Mouse (Mus musculus): ENCODE data around the gene Cdh3. TPM values are rescaled to one million over a fixed set of nuclear protein-coding genes. Genes with fewer than 3 reads are reported as not detected.

Cdh3 gene
- polyA plus RNA-seq (2012; rRNA removed), result 30.5 and 47.7 TPM in 2 replicates

GRCm38 (mm10) chr8:106510365-106510975, at the start of gene Cdh3:
Gene Cdh3, plus strand, starts transcription at chr8:106510891.
- no peak for DNase-seq (ENCODE audit: low read depth)

DNA sequence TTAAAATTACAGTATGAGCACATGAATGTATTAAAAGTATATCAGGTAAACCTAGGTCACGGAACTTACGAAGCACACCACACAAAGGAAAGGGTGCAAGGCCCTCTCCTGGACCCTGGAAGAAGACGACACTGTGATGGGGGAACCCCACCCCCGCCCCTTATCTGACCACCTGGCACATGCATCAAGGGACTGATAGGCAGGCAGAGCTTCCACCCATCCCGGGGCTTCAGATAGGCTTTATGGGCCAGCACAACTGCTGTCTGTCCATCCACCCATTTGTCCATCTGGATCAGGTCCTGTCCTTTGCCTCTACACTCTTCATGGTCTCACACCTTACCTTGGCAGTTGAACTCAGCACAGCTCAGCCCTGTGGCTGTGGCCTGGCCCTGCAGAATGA, 48.6 kb upstream of the Cdh3 start:
- DNase-seq (ENCODE audit: low read depth), result no peak

DNA sequence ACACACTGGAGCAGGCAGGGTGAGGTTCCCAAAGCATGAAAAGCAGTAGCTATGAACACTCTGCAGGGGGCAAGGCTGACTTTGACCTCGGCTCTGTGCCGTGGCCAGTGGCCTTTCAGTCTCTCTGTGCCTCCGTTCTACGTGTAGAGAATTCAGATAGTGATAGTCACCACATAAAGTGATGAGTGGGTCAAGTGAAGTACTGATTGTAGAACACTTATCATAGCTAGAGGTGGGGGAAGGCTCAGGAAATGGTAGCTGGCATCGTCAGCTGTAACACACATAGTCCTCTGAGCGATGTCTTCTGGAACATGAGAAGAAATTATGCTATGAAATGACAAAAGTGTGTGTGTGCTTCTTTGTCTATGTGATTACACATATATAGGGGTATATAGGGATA, 46.9 kb upstream of the Cdh3 start:
- DNase-seq (ENCODE audit: low read depth), result no peak

DNA sequence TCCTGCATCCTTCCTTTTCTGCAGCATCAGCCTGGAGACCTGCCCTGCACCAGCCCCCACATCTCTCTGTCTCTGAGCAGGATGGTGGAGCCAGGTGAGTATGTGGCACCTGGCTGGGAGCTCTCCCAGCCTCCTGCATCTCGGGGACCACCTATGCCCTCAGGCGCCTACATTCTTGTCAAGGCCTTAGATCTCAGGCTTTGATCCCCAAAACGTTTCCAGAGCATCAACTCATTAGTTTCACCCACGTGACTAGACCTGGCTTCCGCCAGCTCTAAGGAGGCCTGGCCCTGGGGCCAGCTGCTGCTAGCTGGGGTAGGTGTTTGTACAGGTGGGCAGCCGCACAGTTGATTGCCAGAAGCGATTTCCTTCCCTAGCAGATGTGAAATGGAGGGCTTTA, 41.2 kb upstream of the Cdh3 start:
- no peak for DNase-seq (ENCODE audit: low read depth)

- DNase-seq (ENCODE audit: low read depth), result no peak
Measured at GRCm38 (mm10) chr8:106474001-106474400, 36.7 kb upstream of the Cdh3 start.

- DNase-seq (ENCODE audit: low read depth), result no peak
Measured at GRCm38 (mm10) chr8:106500018-106500685, 10.5 kb upstream of the Cdh3 start, which contains the start of gene 6030452D12Rik. Gene 6030452D12Rik, plus strand, starts transcription at chr8:106500522.

- no peak for DNase-seq (ENCODE audit: low read depth)
Measured at GRCm38 (mm10) chr8:106504241-106504640, 6.5 kb upstream of the Cdh3 start.

DNA sequence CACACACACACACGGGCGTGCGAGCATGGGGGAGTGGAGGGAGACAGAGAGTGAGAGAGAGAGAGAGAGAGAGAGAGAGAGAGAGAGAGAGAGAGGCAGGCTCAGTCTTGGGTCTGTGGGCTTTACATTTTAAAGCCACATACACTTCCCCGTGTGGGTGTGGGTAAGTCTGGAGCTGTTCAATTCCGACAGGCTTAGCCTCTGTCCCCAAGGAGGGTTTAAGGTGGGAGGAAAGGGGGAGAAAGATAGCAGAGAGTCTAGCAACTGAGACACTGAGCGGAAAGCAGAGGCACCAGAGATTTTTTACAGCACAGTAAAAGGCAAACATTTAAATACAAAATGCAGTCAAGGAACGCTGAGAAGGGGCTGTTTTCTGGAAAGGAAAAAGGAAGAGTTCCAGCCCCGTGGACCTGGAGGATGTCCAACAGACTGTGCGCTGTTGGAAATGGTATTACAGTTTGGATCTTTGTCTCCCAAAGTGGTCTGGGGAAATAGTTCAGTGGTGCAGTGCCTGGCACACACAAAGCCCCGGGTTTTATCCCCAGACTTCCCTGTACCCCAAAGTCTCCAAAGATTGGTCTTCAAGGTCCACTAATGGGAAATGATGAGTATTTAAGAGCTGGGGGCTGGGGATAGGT, 5.2 kb upstream of the Cdh3 start:
- no peak for DNase-seq (ENCODE audit: low read depth)

DNA sequence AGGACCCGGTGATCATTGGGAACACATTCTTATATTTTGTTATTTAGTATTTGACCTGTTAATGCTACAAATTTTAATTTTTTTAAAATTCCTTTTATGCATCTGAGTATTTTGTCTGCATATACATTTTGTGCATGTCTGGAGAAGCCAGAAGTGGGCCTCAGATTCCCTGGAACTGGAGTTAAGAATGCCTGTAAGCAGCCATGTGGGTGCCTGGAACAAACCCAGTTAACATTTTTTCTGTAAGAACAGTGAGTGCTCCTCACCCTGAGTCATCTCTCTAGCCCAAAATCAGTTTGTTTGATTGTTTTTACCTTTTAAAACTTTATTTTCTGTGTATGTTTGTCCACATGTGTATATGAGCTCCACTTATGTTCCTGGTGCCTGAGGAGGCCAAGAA, 4.6 kb upstream of the Cdh3 start:
- DNase-seq (ENCODE audit: low read depth), result no peak

DNA sequence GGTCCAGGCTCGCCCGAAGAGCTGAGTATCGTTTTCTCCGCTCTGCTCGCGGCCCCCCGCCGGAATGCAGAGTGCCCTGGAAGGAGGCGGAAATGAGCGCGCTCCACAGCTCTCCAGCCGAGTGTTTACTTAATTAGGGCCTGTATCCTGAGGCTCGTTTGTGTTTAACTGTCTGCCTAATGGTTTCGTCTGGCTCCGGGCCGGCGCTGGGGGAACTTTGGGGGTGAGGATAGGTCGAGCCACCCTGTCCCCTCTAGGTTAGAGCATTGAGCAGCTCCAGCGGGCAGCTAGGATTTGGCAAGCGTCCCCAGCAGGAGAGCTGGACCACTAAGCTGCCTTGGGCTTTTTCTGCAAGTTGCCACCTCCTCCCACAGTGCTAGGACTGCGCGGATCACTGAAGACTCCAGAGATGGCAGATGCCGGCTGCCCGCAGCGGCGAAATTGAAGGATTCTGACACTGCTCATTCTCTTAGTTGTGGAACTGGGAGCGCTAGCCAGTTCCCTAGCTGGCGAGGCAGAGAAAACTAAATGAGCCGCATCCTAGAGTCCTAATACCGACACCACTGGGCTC, 2.8 kb upstream of the Cdh3 start:
- DNase-seq (ENCODE audit: low read depth), result no peak

- no peak for DNase-seq (ENCODE audit: low read depth)
Measured at GRCm38 (mm10) chr8:106508456-106508855, 2.2 kb upstream of the Cdh3 start.

- no peak for DNase-seq (ENCODE audit: low read depth)
Measured at GRCm38 (mm10) chr8:106509079-106509780, 1.5 kb upstream of the Cdh3 start.

DNA sequence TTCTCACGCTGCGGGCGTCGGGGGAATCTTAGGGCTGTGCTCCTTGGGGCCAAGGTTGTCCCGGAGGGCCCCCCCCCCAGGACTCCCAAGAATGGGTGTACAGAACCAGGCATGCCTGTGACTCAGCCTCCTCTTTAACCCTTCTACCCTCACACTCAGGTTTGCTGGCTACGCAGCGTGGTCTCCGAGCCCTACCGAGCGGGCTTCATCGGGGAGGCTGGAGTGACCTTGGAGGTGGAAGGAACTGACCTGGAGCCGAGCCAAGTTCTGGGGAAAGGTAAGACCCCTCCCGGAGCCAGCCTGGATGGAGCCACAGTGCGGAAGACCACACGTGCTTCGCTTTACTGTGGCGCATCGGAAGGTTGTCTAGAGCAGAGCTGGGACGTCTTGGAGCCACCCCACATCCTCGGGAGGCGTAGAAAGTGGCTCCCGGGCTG, 392 bp downstream of the Cdh3 start:
- no peak for DNase-seq (ENCODE audit: low read depth)

GRCm38 (mm10) chr8:106511531-106512041, 895 bp downstream of the Cdh3 start:
- no peak for DNase-seq (ENCODE audit: low read depth)

DNA sequence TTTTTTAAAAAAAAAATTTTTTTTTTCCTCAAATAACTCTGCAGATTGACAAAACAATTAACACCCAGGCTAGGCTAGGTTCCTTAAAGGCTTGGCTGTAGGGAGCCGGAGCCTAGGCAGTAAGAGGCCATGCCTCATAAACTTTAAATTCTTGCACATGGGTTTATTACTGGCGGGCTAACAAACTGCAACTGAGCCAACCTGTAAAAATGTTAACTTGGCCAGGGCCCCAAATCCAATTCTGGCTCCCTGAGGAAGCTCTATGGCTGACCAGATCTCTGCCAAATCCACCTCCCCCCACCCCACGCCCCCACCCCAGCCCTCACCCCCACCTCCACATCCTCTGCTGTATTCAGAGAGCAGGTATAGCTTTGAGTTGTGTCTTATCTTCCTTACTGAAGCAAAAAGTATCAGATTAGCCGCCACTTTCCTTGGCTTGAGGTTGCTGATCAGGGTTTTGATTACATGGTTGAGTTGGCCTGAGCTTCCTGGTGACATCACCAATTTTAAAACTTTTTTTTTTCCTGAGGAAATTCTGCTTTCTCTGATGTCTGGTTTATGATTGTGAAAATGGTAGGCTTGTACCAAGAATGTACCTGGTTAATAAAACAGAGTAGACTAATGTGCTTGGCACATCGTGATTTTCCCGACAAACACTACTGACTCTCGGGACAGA, 1.9 kb downstream of the Cdh3 start:
- no peak for DNase-seq (ENCODE audit: low read depth)

DNA sequence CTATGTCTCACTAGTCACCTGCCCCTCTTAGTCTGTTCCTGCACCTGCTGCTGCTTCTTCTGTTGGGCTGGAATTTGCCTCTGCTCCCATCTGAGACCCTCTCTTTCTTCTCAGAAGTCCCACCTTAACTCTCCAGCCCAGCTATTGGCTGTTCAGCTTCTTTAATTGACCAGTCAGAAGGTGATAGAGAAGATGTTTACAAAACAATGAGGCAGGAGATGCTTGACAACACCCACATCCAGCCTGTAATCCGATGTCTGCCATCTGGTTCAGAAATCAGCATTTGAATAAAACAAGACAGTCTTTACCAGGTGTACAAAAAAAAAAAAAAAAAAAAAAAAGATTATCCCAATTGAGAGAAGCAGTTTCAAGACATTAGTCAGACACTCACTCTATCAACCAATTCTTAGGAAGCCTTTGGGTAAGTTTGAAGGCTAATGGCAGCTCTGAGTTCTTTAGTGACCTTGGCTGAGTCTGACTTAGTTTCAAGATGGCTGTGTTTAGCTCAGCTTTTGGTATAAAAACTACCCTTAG, 5.3 kb downstream of the Cdh3 start:
- no peak for DNase-seq (ENCODE audit: low read depth)

GRCm38 (mm10) chr8:106516581-106516980, 5.9 kb downstream of the Cdh3 start:
- no peak for DNase-seq (ENCODE audit: low read depth)

GRCm38 (mm10) chr8:106518763-106519162, 8.1 kb downstream of the Cdh3 start:
- DNase-seq (ENCODE audit: low read depth), result no peak

DNA sequence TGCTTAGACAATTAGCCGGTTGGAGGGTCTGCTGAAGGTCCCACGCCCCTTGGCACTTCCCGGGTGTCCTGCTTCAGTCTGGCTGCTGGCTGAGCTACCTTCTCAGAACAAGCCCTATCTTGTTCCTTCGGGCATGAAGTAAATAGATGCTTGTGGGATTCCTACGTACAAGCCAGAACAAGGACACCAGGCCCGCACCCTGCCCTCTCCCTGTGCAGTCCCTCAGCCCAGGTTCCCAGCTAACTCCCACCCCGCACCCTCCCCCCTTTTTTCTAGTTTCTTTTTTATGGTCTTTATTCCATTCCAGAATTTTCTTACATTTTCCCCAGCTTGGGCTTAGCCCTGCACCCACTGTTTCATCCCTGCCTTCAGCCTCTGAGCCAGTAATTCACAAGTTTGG, 9.9 kb downstream of the Cdh3 start:
- DNase-seq (ENCODE audit: low read depth), result no peak

- DNase-seq (ENCODE audit: low read depth), result no peak
Measured at GRCm38 (mm10) chr8:106521845-106522244, 11.2 kb downstream of the Cdh3 start.

DNA sequence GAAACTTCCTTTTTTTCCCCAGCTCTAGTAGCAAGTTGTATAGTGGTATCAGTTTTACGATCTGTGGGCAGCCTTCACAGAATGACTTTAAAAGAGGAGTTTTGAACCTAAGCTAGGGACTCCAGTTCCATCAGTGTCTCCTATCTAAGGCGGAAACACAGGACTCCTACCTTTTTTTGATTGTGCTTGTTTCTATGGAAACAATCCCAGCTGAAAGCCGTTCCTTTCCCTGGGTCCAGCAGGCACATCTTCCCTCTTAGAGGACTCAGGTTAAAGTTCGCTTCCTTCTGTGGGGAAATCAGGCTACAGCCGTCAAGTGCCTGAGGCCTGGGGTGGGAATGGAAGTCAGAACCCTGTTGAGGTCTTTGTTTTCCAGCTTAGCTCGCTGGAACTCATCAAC, 16.0 kb downstream of the Cdh3 start:
- no peak for DNase-seq (ENCODE audit: low read depth)

Data from gonadal fat pad, adult 2 months (tissue).